Mouse (Mus musculus): Measurements from ENCODE around the gene Ncoa6.

DNA sequence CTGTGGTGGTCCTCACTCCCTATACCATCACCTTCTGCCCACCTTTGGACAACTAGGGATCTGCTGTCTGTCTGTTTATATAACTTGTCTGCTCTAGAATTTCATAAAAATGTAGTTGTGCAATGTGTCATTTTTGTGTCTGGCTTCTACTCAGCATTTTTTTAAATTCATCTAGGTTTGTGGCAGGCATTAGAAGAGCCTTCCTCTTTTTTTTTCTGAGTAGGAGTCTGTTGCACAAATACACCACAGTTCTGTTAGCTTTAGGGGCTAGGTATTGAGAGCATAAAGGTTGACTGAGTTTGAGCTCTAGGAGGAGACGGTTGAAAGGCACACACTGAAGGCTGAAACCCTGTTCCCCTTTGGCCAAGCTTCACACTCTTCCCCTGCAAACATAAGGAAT lies 100.4 kb downstream of the Ncoa6 start:
- TF ChIP-seq TCF3 (IDR thresholded peaks at IDR 0.05; ENCODE audit: insufficient read length, low read depth): no peak
- TF ChIP-seq TCF12 (IDR thresholded peaks at IDR 0.05; ENCODE audit: insufficient read depth, poor library complexity, severe bottlenecking): no peak
- no peak for TF ChIP-seq POLR2A (IDR thresholded peaks at IDR 0.05; ENCODE audit: insufficient read length, low read depth)

Data from myocyte (in vitro differentiated cells).